Mouse (Mus musculus): ENCODE results near the gene Mob4.
A peak's percentile ranks its signal among the peaks of the same experiment; 100 is the strongest.

Gene Mob4

GRCm38 (mm10) chr1:55132308-55132707 lies 1.3 kb downstream of the Mob4 start:
- DNase-seq (ENCODE audit: low spot score), result no peak

- no peak for DNase-seq (ENCODE audit: low spot score)
Measured at GRCm38 (mm10) chr1:55133173-55133572, 2.1 kb downstream of the Mob4 start.

DNA sequence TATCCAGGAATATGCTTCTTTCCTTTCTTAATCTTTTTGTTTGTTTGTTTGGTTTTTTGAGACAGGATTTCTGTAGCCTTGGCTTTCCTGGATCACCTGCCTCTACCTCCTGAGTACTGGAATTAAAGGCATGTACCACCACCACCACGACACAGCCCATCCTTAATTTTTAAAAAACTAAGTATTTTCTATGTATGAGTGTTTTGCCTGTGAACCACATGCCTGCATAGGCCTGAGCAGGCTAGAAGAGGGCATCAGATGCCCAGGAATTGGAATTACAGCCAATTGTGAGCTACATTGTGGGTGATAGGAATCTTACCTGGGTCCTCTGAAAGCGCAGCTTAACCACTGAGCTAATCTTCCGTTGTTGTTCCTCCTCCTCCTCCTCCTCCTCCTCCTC lies 3.3 kb downstream of the Mob4 start:
- no peak for DNase-seq (ENCODE audit: low spot score)

DNA sequence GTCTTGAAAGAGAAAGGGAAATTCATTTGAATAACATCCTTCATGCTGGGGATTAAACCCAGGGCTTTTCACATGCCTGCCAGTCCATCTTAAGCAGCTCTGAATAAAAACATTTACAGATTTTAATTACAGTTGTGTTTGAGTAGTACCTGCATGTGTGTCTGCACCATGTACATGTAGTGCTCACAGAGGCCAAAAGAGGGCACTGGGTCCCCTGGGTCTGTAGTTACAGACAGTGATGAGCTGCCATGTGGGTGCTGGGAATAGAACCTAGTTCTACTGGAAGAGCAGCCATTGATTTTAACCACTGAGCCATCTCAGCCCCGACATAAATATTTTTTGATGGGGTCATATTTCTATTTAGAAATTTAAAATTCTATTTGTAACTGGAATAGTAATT lies 4.8 kb downstream of the Mob4 start:
- DNase-seq (ENCODE audit: low spot score), result no peak

GRCm38 (mm10) chr1:55144338-55144737 lies 13.3 kb downstream of the Mob4 start:
- no peak for DNase-seq (ENCODE audit: low spot score)

GRCm38 (mm10) chr1:55145556-55145955 lies 14.5 kb downstream of the Mob4 start:
- no peak for DNase-seq (ENCODE audit: low spot score)

DNA sequence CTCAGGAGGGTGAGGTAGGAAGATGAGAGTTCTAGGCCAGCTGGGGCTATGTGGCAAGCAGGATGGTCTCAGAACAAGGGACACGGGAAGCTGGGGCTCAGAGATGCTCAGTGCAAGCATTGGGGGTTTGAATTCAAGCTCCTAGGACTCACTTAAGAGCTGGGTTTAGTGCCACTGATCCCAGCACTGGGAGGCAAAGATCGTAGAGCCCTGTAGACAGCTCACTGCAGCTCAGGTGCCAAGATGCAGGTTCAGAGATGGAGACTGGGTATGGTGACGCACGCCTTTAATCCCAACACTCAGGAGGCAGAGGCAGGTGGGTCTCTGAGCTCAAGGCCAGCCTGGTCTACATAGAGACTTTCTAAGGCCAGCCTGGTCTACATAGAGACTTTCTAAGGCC lies 26.3 kb downstream of the Mob4 start:
- no peak for DNase-seq (ENCODE audit: low spot score)

DNA sequence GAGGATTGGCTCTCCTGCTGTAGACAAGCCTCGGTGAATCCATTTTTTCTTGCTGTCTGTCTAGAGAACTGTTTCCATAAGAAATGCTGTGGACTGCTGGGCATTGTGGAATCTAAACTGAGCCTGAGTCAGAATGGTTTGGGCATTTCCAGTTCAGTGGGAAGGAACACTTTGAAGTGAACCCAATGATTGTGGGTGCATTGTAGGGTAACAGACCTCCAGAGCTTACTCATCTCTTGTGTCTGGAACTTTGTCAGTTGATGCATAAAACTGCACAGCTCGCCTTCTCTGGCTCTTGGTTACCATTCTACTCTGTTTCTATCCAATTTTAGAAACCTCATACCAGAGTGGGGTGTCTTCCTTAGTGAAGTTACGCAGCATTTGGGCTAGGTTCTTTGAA lies 27.2 kb downstream of the Mob4 start:
- no peak for DNase-seq (ENCODE audit: low spot score)

- no peak for DNase-seq (ENCODE audit: low spot score)
Measured at GRCm38 (mm10) chr1:55158821-55159220, 27.8 kb downstream of the Mob4 start.

GRCm38 (mm10) chr1:55160218-55160617 lies 29.2 kb downstream of the Mob4 start:
- DNase-seq (ENCODE audit: low spot score), result no peak

DNA sequence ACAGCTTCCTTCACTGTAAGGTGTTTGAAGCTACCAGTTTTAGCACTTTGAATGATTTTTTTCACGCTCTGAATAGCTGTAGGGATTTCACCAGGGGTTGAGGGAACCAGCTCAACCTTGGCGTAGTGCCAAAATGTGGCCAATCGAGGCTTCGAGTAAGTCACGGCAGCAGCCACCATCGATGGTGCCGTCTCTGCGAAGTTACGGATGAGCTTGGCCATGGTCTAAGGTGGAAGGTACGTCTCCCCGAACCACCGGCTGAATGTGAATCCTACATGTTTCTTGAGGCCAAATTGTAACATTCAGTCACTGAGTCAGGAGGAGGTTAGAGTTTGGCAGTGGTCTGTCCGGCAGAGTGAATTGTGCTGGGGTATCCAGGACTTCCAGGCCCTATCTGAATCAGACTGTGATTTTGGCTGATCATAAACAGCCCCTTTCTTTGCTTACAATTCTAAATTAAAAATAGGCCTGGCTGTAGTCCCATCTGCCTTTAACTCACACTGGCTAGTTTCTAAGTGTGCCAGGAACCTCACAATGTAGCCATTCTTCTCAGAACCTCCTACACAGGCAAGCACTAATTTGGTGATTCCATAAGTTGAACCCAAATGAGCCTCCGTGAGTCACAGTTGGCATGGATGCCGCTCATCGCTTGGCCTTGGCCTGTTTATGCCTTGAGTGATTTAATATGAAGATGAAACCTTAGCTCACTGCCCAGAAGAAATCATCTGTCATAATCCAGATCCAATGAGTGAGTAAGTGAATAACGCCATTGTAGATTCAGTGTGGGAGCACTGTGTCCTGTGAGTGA lies 30.0 kb downstream of the Mob4 start:
- DNase-seq (ENCODE audit: low spot score), result no peak

- no peak for DNase-seq (ENCODE audit: low spot score)
Measured at GRCm38 (mm10) chr1:55161895-55162294, 30.9 kb downstream of the Mob4 start.

- DNase-seq (ENCODE audit: low spot score), result no peak
Measured at GRCm38 (mm10) chr1:55162781-55163180, 31.8 kb downstream of the Mob4 start.

DNA sequence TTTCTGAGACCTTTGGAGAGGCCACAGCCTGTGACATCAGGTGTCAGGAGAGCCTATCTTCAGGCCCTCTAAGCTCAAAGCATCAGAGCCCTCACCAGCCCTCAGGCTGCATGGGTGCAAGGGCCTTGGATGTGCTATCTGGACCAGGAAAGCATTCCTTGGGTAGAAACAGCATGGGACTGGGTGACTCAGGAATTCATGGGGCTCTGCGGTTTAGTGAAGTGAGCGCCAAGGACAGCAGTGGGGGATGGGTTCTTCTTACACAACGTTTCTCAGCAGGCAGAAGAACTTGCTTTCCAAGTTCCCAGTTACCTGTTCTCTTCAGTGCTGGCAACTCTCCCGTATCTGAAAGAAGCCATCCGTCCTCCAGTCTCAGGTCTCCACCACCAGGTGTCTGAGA lies 33.0 kb downstream of the Mob4 start:
- DNase-seq (ENCODE audit: low spot score), result peak; percentile 29

- no peak for DNase-seq (ENCODE audit: low spot score)
Measured at GRCm38 (mm10) chr1:55167560-55167959, 36.5 kb downstream of the Mob4 start.

- DNase-seq (ENCODE audit: low spot score), result no peak
Measured at GRCm38 (mm10) chr1:55168591-55168990, 37.6 kb downstream of the Mob4 start.

DNA sequence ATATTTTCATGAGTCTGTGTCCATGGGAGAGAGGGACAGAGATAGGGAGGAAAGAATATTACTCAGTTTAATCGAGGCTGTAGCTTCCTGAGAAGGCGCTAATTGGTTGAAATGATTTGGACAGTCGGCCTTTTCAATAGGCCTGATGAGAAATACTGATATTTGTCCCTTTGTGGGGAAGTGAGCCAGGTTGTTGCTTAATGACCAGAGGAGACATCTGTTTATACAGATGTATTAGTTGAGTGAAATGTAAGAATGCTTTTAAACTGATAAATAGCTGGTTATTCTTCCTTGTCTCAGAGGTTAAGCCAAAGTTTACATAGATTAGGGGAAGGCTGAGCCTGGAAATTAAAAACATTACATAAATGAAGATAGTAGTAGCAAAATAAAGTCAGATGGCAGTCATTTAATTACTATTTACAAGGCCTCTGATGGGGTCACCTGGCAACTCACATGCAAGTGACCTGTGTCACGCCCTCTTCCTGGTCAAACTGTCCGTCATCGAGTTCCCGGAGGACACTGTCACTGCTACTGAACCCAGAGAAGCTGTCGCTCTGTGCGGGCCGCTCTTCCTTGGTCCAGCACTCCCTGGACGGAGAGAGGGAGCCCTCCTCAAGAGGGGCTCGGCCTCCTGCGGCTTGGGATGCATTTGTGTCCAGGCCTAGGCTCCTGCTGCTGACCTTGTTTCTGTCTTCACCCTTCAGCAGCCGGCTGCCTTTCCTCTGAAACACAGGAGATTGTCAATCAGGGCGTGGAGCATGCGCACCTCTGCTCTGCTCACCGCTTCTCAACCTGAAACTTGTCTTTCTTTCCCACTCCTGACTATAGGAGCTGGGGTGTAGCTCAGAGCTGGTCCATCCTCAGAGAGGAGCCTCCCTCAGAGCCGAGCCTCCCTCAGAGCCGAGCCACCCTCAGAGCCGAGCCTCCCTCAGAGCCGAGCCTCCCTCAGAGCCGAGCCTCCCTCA lies 40.6 kb downstream of the Mob4 start:
- DNase-seq (ENCODE audit: low spot score), result no peak

DNA sequence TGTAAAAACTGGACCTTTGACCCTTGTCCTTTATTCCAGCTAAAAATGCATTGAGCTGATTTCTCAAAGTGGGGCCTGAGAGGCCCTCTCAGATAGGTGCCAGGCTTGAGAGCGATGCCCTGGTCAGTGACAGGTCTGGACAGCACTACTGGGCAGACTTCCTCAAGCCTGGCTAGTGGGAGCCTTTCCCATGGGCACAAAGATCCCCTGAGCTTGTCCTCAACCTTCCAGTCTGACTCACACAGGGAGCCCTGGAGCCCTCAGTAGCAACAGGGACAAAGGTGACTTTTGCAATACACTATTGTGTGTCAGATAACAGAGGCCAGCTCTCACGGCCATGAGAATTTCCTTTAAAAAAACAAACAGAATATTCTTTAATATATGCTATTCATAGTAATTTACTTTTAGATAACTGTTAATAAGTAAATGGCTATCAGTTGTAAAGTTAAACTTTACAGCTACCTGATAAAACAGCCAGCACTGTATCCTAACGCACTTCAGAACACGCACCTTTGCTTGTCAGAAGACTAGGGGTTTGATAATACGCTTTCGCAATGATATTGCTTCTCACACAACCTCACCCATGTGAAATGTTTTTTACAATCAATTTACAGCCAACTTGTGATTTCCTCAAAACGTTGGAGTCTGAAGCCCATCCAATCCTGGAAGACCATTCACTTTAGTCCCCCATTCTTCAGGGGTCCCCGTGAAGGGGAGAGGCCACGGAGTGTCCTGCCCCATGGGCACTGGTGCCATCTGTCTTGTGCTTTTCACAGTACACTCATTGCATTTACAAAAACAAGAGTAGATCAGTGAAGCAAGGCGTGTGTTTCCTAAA lies 42.9 kb downstream of the Mob4 start:
- DNase-seq (ENCODE audit: low spot score), result no peak

DNA sequence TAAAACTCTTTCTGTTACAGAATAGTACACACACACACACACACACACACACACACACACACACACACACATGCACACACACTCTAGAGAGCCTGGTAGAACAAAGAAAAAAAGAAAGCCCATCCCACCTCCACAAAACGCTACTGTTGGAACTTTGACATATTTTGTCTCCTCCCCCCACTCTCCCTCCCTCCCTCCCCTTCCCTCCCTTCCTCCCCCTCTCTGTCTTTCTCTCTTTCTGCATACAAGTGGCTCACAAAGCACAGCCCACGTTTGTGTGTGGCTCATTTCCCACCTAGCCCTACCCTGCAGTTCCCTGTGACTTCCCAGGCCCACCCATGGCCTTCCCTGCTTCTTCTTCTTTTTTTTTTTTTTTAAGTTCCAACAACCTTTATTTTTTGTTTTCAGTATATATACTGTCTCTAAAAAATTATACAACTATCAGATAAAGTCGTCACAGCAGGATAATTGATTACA lies 43.6 kb downstream of the Mob4 start:
- DNase-seq (ENCODE audit: low spot score), result no peak

DNA sequence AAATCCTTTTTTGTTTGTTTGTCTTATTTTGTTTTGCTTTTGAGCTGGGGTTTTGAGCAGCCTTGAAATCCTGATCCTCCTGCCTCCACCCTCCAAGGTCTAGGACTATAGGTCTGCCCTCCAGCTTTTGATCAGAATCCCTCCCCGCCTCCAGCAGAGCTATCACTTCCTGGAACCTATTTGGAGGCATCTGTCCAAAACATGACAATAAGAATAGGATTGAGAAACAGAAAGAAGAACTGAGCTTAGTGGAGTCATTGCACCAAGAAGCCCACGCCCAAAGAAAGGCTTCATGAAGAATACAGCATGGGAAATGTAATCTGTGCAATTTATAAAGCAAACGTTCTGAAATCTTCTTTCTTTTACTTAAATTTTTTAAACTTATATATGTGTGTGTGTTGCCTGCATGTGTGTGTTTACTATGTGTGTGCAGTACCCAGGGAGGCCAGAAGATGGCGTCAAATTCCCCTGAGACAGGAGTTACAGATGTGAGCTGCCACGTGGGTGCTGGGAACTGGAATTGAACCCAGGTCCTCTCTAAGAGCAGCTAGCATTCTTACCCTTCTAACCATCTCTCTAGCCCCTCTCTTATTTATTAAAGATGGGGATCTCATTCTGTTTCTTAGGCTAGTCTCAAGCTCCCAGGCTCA lies 49.0 kb downstream of the Mob4 start:
- DNase-seq (ENCODE audit: low spot score), result no peak

GRCm38 (mm10) chr1:55182392-55182791 lies 51.4 kb downstream of the Mob4 start:
- DNase-seq (ENCODE audit: low spot score), result no peak

- DNase-seq (ENCODE audit: low spot score), result no peak
Measured at GRCm38 (mm10) chr1:55185718-55186117, 54.7 kb downstream of the Mob4 start.

All from urinary bladder, postnatal 14 days (tissue).